Mouse (Mus musculus) bone marrow, adult 2 months (tissue): ENCODE results near the gene Adssl1.

Experiments used
- CTCF ChIP-seq: fragments of 200-500 bp; IDR thresholded peaks from 2 replicates; pipeline ENCODE4 v1.5.1; 2011; ENCODE audit warnings: low read length, control low read depth; ENCODE audit not compliant: control insufficient read depth, insufficient read depth
- POLR2A ChIP-seq: fragments of 200-500 bp; IDR thresholded peaks from 2 replicates; pipeline ENCODE4 v1.6.1; 2011; ENCODE audit warnings: low read depth, mild to moderate bottlenecking, control low read depth, low read length, borderline replicate concordance; ENCODE audit not compliant: control insufficient read depth

DNA sequence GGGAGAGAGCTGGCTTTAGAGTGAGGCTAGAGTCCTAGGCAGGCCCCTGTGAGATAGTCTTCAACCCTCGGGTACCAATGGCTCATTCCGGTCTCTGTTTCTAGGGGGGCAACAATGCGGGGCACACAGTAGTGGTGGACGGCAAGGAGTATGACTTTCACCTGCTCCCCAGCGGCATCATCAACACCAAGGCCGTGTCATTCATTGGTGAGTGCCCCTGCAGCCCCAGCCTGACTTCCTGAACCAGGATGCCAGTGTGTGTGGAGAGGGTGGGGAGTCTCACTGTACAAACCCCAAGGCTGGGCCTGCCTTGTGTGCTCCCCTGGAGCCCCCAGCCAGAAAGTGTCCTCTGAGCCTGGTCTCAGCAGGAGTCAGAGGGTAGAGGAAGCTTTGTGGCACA, 8.4 kb downstream of the Adssl1 start:
- TF ChIP-seq POLR2A (no peak), CTCF (no peak)
